Mouse (Mus musculus): ENCODE results near the gene Mcoln2. TPM values are rescaled to one million over a fixed set of nuclear protein-coding genes. Genes with fewer than 3 reads are reported as not detected.

Gene Mcoln2
- 5.4 and 6.9 TPM in 2 replicates for polyA plus RNA-seq (2012; rRNA removed)

DNA sequence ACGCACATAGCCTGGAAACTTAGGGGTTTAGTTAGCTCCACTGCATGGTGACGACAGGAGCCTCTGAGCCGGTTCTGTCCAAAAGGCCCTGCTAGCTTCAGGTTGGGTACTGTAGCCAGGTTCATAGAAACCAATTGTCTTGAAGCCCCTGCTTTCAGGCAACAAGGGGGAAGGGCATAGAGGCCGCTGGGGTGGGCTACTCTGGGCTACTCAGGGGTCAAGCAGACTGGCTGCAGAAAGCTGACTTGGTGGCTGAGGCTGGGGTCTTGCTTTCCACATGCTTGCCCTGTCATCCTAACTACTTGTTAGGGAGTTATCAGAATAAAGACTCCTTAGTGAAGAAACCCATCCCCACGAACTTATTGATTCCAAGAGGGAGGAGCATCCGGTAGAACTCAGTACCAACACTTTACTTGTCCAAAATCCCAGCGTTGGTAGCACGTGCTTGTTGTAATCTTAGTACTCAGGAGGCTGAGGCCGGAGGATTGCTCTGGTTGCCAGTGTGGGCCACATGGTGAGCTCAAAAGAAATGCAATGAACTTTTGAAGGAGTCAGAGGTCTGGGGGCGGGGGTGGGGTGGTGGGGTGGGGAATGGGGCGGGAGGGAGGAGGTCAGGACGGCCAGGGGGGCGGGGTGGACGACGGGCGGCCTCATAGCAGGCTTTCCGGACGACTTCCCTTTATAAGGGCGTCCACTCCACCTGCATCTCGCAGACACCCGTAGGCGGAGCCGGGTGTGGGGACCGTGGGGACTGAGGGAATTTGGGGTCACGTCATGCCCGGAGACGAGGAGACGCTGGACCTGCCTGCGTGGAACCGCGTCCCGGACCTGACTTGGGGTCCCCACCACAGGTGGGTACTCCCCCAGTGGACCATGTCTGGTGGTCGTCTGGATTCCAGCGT is at the start of gene Mcoln2:
Gene Mcoln2, plus strand, starts transcription at position 678 of the 902 bp plus-strand sequence.

GRCm38 (mm10) chr3:146107921-146108571 is 41.6 kb upstream of the Mcoln2 start, which contains the start of gene Wdr63:
Wdr63 (minus strand) TSS chr3:146108130.

DNA sequence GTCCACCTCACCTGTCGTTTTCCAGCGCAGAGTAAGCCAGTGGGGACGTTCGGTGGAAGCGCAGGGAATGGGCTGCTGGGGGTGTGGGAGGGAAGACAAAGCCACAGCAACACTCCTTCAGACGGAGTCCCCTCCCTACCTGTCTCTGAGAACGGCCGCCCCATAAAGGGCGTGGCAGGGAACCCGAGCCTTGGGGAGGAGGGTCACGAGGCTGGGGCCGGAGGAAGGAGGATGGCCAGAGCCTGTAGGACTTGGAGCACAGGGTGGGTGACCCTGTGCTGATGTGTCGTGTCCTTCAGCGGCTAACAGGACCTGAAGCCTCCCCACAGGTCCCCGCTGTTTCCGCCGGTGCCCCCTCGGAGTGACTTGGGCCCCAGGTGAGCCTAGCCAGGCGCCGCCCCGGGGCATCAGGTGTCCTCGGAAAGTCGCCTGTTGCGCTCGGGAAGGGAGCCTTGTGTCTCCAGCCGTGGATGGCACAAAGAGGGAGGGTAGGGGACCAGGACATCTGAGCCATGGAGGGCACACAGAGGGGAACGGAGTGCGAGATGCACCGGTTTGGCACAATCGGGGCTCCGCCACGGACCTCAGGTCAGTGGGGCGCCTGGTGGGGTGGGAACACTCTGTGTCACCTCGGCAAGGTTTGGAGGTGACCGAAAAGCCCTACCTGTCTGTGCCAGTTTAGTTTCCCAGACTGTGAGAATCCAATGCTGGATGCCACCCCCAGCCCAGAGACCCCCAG is 32.2 kb upstream of the Mcoln2 start, which contains the start of gene Mcoln3:
Gene Mcoln3, plus strand, starts transcription at position 193 of the 739 bp plus-strand sequence.

GRCm38 (mm10) chr3:146220776-146221486 is 71.3 kb downstream of the Mcoln2 start, which contains the start of gene Lpar3:
Lpar3 (plus strand) TSS chr3:146220963.

Other genes starting within 250 kb of the Mcoln2 start
- gene Bcl10, start 227.0 kb upstream of the Mcoln2 start, polyA plus RNA-seq (2012; rRNA removed) = 6.6 and 8.5 TPM in 2 replicates
- 7.4 and 9.3 TPM in 2 replicates for gene 2410004B18Rik, start 211.8 kb upstream of the Mcoln2 start, polyA plus RNA-seq (2012; rRNA removed)
- gene Syde2, start 162.0 kb upstream of the Mcoln2 start, polyA plus RNA-seq (2012; rRNA removed) = 0.85 and 0.91 TPM in 2 replicates
- 0.01 and 0.03 TPM in 2 replicates for gene Wdr63, start 41.7 kb upstream of the Mcoln2 start, polyA plus RNA-seq (2012; rRNA removed)
- 0.05 and 0.09 TPM in 2 replicates for gene Mcoln3, start 32.4 kb upstream of the Mcoln2 start, polyA plus RNA-seq (2012; rRNA removed)
- gene Lpar3, start 71.1 kb downstream of the Mcoln2 start, polyA plus RNA-seq (2012; rRNA removed) = 0.01 and 0.03 TPM in 2 replicates